Mouse (Mus musculus) liver, embryonic 14.5 days (tissue): ENCODE results near the gene Kazn.

Experiments used
- CTCF ChIP-seq: IDR thresholded peaks from 2 replicates; pipeline ENCODE4 v1.5.1; 2016; ENCODE audit warnings: antibody characterized with exemption, low read depth, control low read depth
- EP300 ChIP-seq: IDR thresholded peaks from 2 replicates; pipeline ENCODE4 v1.6.1; 2016; ENCODE audit warnings: antibody characterized with exemption, low read depth

GRCm38 (mm10) chr4:142251471-142252354 lies 12.5 kb upstream of the Kazn start:
- TF ChIP-seq CTCF, result no peak
- no peak for TF ChIP-seq EP300
